Mouse (Mus musculus): ENCODE measurements around the gene Bcl2a1a. TPM values are rescaled to one million over a fixed set of nuclear protein-coding genes. Genes with fewer than 3 reads are reported as not detected.
"Not testable (repeated sequence)": the region's sequence is repeated elsewhere in the genome, so short reads cannot be mapped to it uniquely, and the experiment has no call there.

The Bcl2a1a gene
- polyA plus RNA-seq, 1 experiment from 2014 or later, result not detected

DNA sequence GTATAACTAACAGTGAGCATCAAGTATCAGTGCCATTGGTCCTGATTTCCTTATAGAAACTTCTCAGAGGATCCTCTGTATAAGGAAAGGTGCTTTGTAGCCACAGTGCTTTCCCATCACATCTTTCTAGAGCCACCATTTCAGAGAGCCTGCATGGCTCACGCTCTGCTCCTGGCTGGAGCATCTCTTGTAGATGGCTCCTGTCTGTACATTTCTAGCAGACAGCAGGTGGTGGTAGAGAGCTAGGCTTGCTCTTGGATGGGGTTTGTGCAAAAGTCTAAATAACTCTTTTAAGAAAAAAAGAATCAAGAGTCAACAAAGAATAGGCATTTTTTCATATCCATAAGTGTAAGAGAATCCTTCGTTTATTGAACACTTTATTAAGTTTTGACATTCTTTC is 12.8 kb downstream of the Bcl2a1a start:
- not testable (repeated sequence) for ATAC-seq (ENCODE audit: low FRiP score); H3K9me3 ChIP-seq (ENCODE audit: control insufficient read depth, low read length); H3K36me3 ChIP-seq (replicated peaks; ENCODE audit: control insufficient read depth, insufficient read depth); H3K4me3 ChIP-seq (replicated peaks; ENCODE audit: low read length); H3K9ac ChIP-seq; H3K4me1 ChIP-seq (replicated peaks; ENCODE audit: control insufficient read depth, insufficient read depth, low read length); DNase-seq (ENCODE audit: low spot score); H3K27me3 ChIP-seq (ENCODE audit: control insufficient read depth, insufficient read depth, low read length); H3K27ac ChIP-seq; H3K4me2 ChIP-seq (replicated peaks)
- WGBS, result no CpG with 5 or more reads among the region's 2 CpGs

GRCm38 (mm10) chr9:88976875-88977274 is 20.2 kb downstream of the Bcl2a1a start:
- not testable (repeated sequence) for H3K27ac ChIP-seq; H3K9ac ChIP-seq; H3K27me3 ChIP-seq (ENCODE audit: control insufficient read depth, insufficient read depth, low read length); ATAC-seq (ENCODE audit: low FRiP score); H3K9me3 ChIP-seq (ENCODE audit: control insufficient read depth, low read length); DNase-seq (ENCODE audit: low spot score); H3K4me1 ChIP-seq (replicated peaks; ENCODE audit: control insufficient read depth, insufficient read depth, low read length); H3K36me3 ChIP-seq (replicated peaks; ENCODE audit: control insufficient read depth, insufficient read depth); H3K4me2 ChIP-seq (replicated peaks); H3K4me3 ChIP-seq (replicated peaks; ENCODE audit: low read length)
- 83% methylated on average over 4 of the region's 4 CpGs for WGBS

- ATAC-seq (ENCODE audit: low FRiP score); H3K9ac ChIP-seq; DNase-seq (ENCODE audit: low spot score): not testable (repeated sequence)
These were observed 23.1 kb downstream of the Bcl2a1a start for GRCm38 (mm10) chr9:88979781-88980180.

DNA sequence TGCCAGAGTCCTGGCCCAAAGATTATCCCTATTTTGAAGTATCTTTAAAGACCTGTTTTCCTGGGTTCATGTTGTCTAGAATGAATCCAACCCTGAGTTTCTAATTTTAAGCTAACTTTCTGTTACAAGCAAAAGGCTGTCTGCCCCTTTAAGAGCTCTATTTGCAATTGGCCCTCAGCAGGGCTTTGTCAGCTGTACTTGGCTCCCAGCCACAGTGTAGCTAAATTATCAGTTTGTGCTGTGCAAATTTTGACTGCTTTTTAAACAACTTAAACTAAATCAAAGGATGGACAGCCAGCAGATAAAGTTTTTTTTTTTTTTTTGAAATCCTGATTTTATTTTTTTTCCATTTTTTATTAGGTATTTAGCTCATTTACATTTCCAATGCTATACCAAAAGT is 44.8 kb downstream of the Bcl2a1a start:
- not testable (repeated sequence) for ATAC-seq (ENCODE audit: low FRiP score); H3K27ac ChIP-seq; H3K9ac ChIP-seq; DNase-seq (ENCODE audit: low spot score); H3K27me3 ChIP-seq (ENCODE audit: control insufficient read depth, insufficient read depth, low read length); H3K4me3 ChIP-seq (replicated peaks; ENCODE audit: low read length); H3K36me3 ChIP-seq (replicated peaks; ENCODE audit: control insufficient read depth, insufficient read depth); H3K4me2 ChIP-seq (replicated peaks); H3K9me3 ChIP-seq (ENCODE audit: control insufficient read depth, low read length); H3K4me1 ChIP-seq (replicated peaks; ENCODE audit: control insufficient read depth, insufficient read depth, low read length)

More at GRCm38 (mm10) chr9:88979781-88980180, 23.1 kb downstream of the Bcl2a1a start:
- not testable (repeated sequence) for H3K9me3 ChIP-seq (ENCODE audit: control insufficient read depth, low read length); H3K27ac ChIP-seq; H3K27me3 ChIP-seq (ENCODE audit: control insufficient read depth, insufficient read depth, low read length); H3K4me2 ChIP-seq (replicated peaks); H3K4me3 ChIP-seq (replicated peaks; ENCODE audit: low read length); H3K4me1 ChIP-seq (replicated peaks; ENCODE audit: control insufficient read depth, insufficient read depth, low read length); H3K36me3 ChIP-seq (replicated peaks; ENCODE audit: control insufficient read depth, insufficient read depth)
- WGBS, result 92% methylated on average over 2 of the region's 2 CpGs

Other genes starting within 250 kb of the Bcl2a1a start
- 37.1 and 40.0 TPM in 2 replicates for gene Mthfsl, start 236.6 kb upstream of the Bcl2a1a start, polyA plus RNA-seq (2014; fragmentation: Nextera tagmentation; extraction: Ambion mirVana)
- 0.39 and 0.63 TPM in 2 replicates for gene Bcl2a1d, start 225.0 kb upstream of the Bcl2a1a start, polyA plus RNA-seq (2014; fragmentation: Nextera tagmentation; extraction: Ambion mirVana)
- gene Trim43c, start 117.7 kb upstream of the Bcl2a1a start, polyA plus RNA-seq (2014; fragmentation: Nextera tagmentation; extraction: Ambion mirVana), result not detected in 2 replicates
- gene Trim43b, start 135.9 kb downstream of the Bcl2a1a start, polyA plus RNA-seq (2014; fragmentation: Nextera tagmentation; extraction: Ambion mirVana), result not detected in 2 replicates
- 0.52 and 1.1 TPM in 2 replicates for gene Bcl2a1b, start 242.3 kb downstream of the Bcl2a1a start, polyA plus RNA-seq (2014; fragmentation: Nextera tagmentation; extraction: Ambion mirVana)
- 0.73 TPM in 1 of 2 replicates, not detected in the other for gene Gm29094, start 242.5 kb downstream of the Bcl2a1a start, polyA plus RNA-seq (2014; fragmentation: Nextera tagmentation; extraction: Ambion mirVana)